Mouse (Mus musculus) MEL (cell line): ENCODE data around the gene Rfc5. TPM values are rescaled to one million over a fixed set of nuclear protein-coding genes. Genes with fewer than 3 reads are reported as not detected.

Source experiments
- DNase-seq: peaks from one replicate; pipeline ENCODE4 v3.0.0; 2011; ENCODE audit warnings: low read depth, low spot score
- H3K27ac ChIP-seq: 2 replicates; pipeline ENCODE4 v1.5.1; 2012; ENCODE audit warnings: low read depth, mild to moderate bottlenecking, control low read depth, low read length, moderate library complexity; ENCODE audit not compliant: control insufficient read depth
- H3K27me3 ChIP-seq, 2 experiments: fragments of 150-350 bp in 1 of 2; sonication (generic) in 1 of 2; 2 replicates each; pipeline ENCODE4 v1.6.1; 2012; ENCODE audit warnings: low read length in 2 of 2, mild to moderate bottlenecking in 2 of 2, improper control_type of control experiment in 1 of 2, moderate library complexity in 1 of 2; ENCODE audit not compliant: insufficient read depth in 2 of 2, control insufficient read depth in 1 of 2
- H3K36me3 ChIP-seq, 2 experiments: 2 replicates each; pipeline ENCODE4 v1.6.1; 2012 to 2014; ENCODE audit warnings: low read length in 2 of 2, improper control_type of control experiment in 1 of 2, inconsistent platforms in 1 of 2, mild to moderate bottlenecking in 1 of 2; ENCODE audit not compliant: insufficient read depth in 2 of 2, control insufficient read depth in 1 of 2
- H3K4me1 ChIP-seq, 2 experiments: fragments of 150-350 bp in 1 of 2; sonication (generic) in 1 of 2; 2 replicates each; pipeline ENCODE4 v1.6.1; 2012; ENCODE audit warnings: low read length in 2 of 2, improper control_type of control experiment in 1 of 2, mild to moderate bottlenecking in 1 of 2; ENCODE audit not compliant: insufficient read depth in 2 of 2, control insufficient read depth in 1 of 2
- H3K4me3 ChIP-seq, 2 experiments: fragments of 150-350 bp in 1 of 2; sonication (generic) in 1 of 2; 2 replicates each; pipeline ENCODE4 v1.5.1; 2012; ENCODE audit warnings: low read depth in 2 of 2, low read length in 2 of 2, mild to moderate bottlenecking in 2 of 2, moderate library complexity in 2 of 2, control low read depth in 1 of 2, improper control_type of control experiment in 1 of 2; ENCODE audit not compliant: control insufficient read depth in 1 of 2, insufficient read depth in 1 of 2
- H3K79me2 ChIP-seq: 2 replicates; pipeline ENCODE4 v1.6.1; 2012; ENCODE audit warnings: mild to moderate bottlenecking, low read length, moderate library complexity; ENCODE audit not compliant: control insufficient read depth, poor library complexity, insufficient read depth
- H3K9ac ChIP-seq: 2 replicates; pipeline ENCODE4 v1.6.1; 2012; ENCODE audit warnings: low read depth, mild to moderate bottlenecking, control low read depth, low read length, moderate library complexity; ENCODE audit not compliant: control insufficient read depth, poor library complexity, severe bottlenecking
- H3K9me3 ChIP-seq: fragments of 150-350 bp; sonication (generic); replicated peaks from 2 replicates; pipeline ENCODE4 v1.6.1; 2012; ENCODE audit warnings: mild to moderate bottlenecking, low read length, improper control_type of control experiment, moderate library complexity; ENCODE audit not compliant: insufficient read depth
- CHD1 ChIP-seq: IDR thresholded peaks from 2 replicates; pipeline ENCODE4 v1.6.1; 2012; ENCODE audit warnings: low read depth, mild to moderate bottlenecking, inconsistent platforms, low read length, improper control_type of control experiment
- CTCF ChIP-seq, 3 experiments: IDR thresholded peaks in 2 of 3; conservative IDR thresholded peaks in 1 of 3; 2 replicates each; pipeline ENCODE4 v1.5.1; 2011 to 2012; ENCODE audit warnings: low read length in 3 of 3, low read depth in 2 of 3, mild to moderate bottlenecking in 2 of 3, improper control_type of control experiment in 1 of 3, inconsistent platforms in 1 of 3, mixed read lengths in 1 of 3, moderate library complexity in 1 of 3; ENCODE audit not compliant: control insufficient read depth in 1 of 3, insufficient read depth in 1 of 3, poor library complexity in 1 of 3, severe bottlenecking in 1 of 3
- E2F4 ChIP-seq: IDR thresholded peaks from 2 replicates; pipeline ENCODE4 v1.6.1; 2011; ENCODE audit warnings: low read depth, low read length, improper control_type of control experiment, borderline replicate concordance
- ELF1 ChIP-seq: IDR thresholded peaks from 2 replicates; pipeline ENCODE4 v1.6.1; 2014; ENCODE audit warnings: low read depth, mild to moderate bottlenecking, inconsistent platforms, low read length, improper control_type of control experiment, moderate library complexity
- EP300 ChIP-seq, 2 experiments: IDR thresholded peaks; 2 replicates each; pipeline ENCODE4 v1.6.1; 2011; ENCODE audit warnings: improper control_type of control experiment in 2 of 2, low read length in 2 of 2, low read depth in 1 of 2, mild to moderate bottlenecking in 1 of 2
- ETS1 ChIP-seq: IDR thresholded peaks from 2 replicates; pipeline ENCODE4 v1.6.1; 2012; ENCODE audit warnings: low read depth, mild to moderate bottlenecking, inconsistent platforms, low read length, improper control_type of control experiment, moderate library complexity
- GABPA ChIP-seq: IDR thresholded peaks from 2 replicates; pipeline ENCODE4 v1.6.1; 2012; ENCODE audit warnings: low read depth, mild to moderate bottlenecking, inconsistent platforms, low read length, improper control_type of control experiment, moderate library complexity
- HCFC1 ChIP-seq: IDR thresholded peaks from 2 replicates; pipeline ENCODE4 v1.6.1; 2012; ENCODE audit warnings: low read depth, mild to moderate bottlenecking, inconsistent platforms, low read length, improper control_type of control experiment, moderate library complexity
- JUND ChIP-seq: IDR thresholded peaks from 2 replicates; pipeline ENCODE4 v1.6.1; 2011; ENCODE audit warnings: low read depth, mild to moderate bottlenecking, improper control_type of control experiment, low read length
- KAT2A ChIP-seq: conservative IDR thresholded peaks from 2 replicates; pipeline ENCODE4 v1.6.1; 2012; ENCODE audit warnings: low read depth, low read length, improper control_type of control experiment, inconsistent platforms
- MAZ ChIP-seq: IDR thresholded peaks from 2 replicates; pipeline ENCODE4 v1.6.1; 2012; ENCODE audit warnings: low read depth, mild to moderate bottlenecking, inconsistent platforms, low read length, improper control_type of control experiment
- MEF2A ChIP-seq: IDR thresholded peaks from 2 replicates; pipeline ENCODE4 v1.6.1; 2014; ENCODE audit warnings: low read depth, mild to moderate bottlenecking, inconsistent platforms, low read length, improper control_type of control experiment; ENCODE audit not compliant: poor library complexity, insufficient replicate concordance, severe bottlenecking; ENCODE audit errors: extremely low read depth
- MXI1 ChIP-seq: IDR thresholded peaks from 2 replicates; pipeline ENCODE4 v1.6.1; 2011; ENCODE audit warnings: mild to moderate bottlenecking, low read depth, low read length, improper control_type of control experiment
- MYB ChIP-seq: IDR thresholded peaks from 2 replicates; pipeline ENCODE4 v1.6.1; 2011; ENCODE audit warnings: mild to moderate bottlenecking, low read depth, low read length, improper control_type of control experiment
- MYC ChIP-seq: IDR thresholded peaks from 2 replicates; pipeline ENCODE4 v1.6.1; 2011; ENCODE audit warnings: low read depth, mild to moderate bottlenecking, low read length, improper control_type of control experiment, moderate library complexity
- NELFE ChIP-seq: IDR thresholded peaks from 2 replicates; pipeline ENCODE4 v1.6.1; 2011; ENCODE audit warnings: low read depth, low read length, improper control_type of control experiment
- NRF1 ChIP-seq: IDR thresholded peaks from 2 replicates; pipeline ENCODE4 v1.6.1; 2014; ENCODE audit warnings: low read depth, mild to moderate bottlenecking, inconsistent platforms, low read length, improper control_type of control experiment, moderate library complexity; ENCODE audit not compliant: poor library complexity, insufficient read depth, severe bottlenecking
- POLR2AphosphoS2 ChIP-seq: IDR thresholded peaks from 2 replicates; pipeline ENCODE4 v1.6.1; 2011; ENCODE audit warnings: low read length, improper control_type of control experiment
- POLR2AphosphoS5 ChIP-seq: IDR thresholded peaks from 2 replicates; pipeline ENCODE4 v1.6.1; 2012; ENCODE audit warnings: low read depth, borderline replicate concordance, mild to moderate bottlenecking, inconsistent platforms, low read length, moderate library complexity, mixed read lengths
- RCOR1 ChIP-seq: IDR thresholded peaks from 2 replicates; pipeline ENCODE4 v1.6.1; 2012; ENCODE audit warnings: low read depth, mild to moderate bottlenecking, inconsistent platforms, low read length, improper control_type of control experiment
- SIN3A ChIP-seq: IDR thresholded peaks from 2 replicates; pipeline ENCODE4 v1.6.1; 2012; ENCODE audit warnings: low read length, improper control_type of control experiment, inconsistent platforms
- TAL1 ChIP-seq: IDR thresholded peaks from 2 replicates; pipeline ENCODE4 v1.6.1; 2012; ENCODE audit warnings: mild to moderate bottlenecking, inconsistent platforms, low read length, moderate library complexity, mixed read lengths
- TBP ChIP-seq: IDR thresholded peaks from 2 replicates; pipeline ENCODE4 v1.8.0; 2011; ENCODE audit warnings: low read depth, low read length, improper control_type of control experiment
- TCF12 ChIP-seq: IDR thresholded peaks from 2 replicates; pipeline ENCODE4 v1.6.1; 2014; ENCODE audit warnings: low read depth, mild to moderate bottlenecking, inconsistent platforms, low read length, improper control_type of control experiment, moderate library complexity
- USF2 ChIP-seq, 2 experiments: IDR thresholded peaks; 2 replicates each; pipeline ENCODE4 v1.6.1; 2011 to 2012; ENCODE audit warnings: improper control_type of control experiment in 2 of 2, low read length in 2 of 2, borderline replicate concordance in 1 of 2, inconsistent platforms in 1 of 2, low read depth in 1 of 2, mild to moderate bottlenecking in 1 of 2; ENCODE audit not compliant: insufficient read depth in 1 of 2
- ZC3H11A ChIP-seq: IDR thresholded peaks from 2 replicates; pipeline ENCODE4 v1.6.1; 2012; ENCODE audit warnings: low read depth, mild to moderate bottlenecking, inconsistent platforms, low read length, improper control_type of control experiment
- ZKSCAN1 ChIP-seq: IDR thresholded peaks from 2 replicates; pipeline ENCODE4 v1.6.1; 2012; ENCODE audit warnings: low read depth, mild to moderate bottlenecking, inconsistent platforms, low read length, improper control_type of control experiment, moderate library complexity
- ZMIZ1 ChIP-seq: IDR thresholded peaks from 2 replicates; pipeline ENCODE4 v1.6.1; 2012; ENCODE audit warnings: low read depth, mild to moderate bottlenecking, inconsistent platforms, low read length, improper control_type of control experiment, moderate library complexity
- ZNF384 ChIP-seq: IDR thresholded peaks from 2 replicates; pipeline ENCODE4 v1.6.1; 2012; ENCODE audit warnings: low read depth, mild to moderate bottlenecking, inconsistent platforms, low read length, improper control_type of control experiment
- polyA plus RNA-seq, 2 experiments: library from polyadenylated mRNA; stranded (reverse) in 1 of 2; unstranded in 1 of 2; fragments of >175 nt in 1 of 2; fragments of >200 nt in 1 of 2; gene quantifications; 2 replicates each; pipeline versions ENCODE4 v1.2.1 to v1.2.4; 2012; ENCODE audit warnings: low replicate concordance in 2 of 2, low read depth in 1 of 2; ENCODE audit not compliant: insufficient read length in 2 of 2, insufficient read depth in 1 of 2, missing spikeins in 1 of 2
- total RNA-seq: library from RNA; depleted of rRNA; stranded (reverse); fragments of 300-350 nt; gene quantifications from 2 replicates; pipeline ENCODE4 v1.2.3, GENCODE M21; 2012

Rfc5 gene
- total and polyA plus RNA-seq, 3 experiments = 98.9 to 158 TPM; not detected in 1

GRCm38 (mm10) chr5:117340081-117340480, 48.8 kb downstream of the Rfc5 start:
- Histone ChIP-seq H3K9ac (no peak overlapping the region), H3K9me3 (no peaks in the 10 kb centered on the region), H3K4me1 (peaks cover 2 to 11% of the 10 kb centered on the region in 2 experiments), H3K36me3 (no peaks in the 10 kb centered on the region; a peak in 1 of 4 replicates), H3K4me3 (no peak overlapping the region), H3K27me3 (no peaks in the 10 kb centered on the region), H3K27ac (no peak overlapping the region), H3K79me2 (no peaks in the 10 kb centered on the region)
- DNase-seq = no peak
- TF ChIP-seq TCF12 (no peak), GABPA (no peak), CTCF (IDR thresholded peaks at IDR 0.05 in 2 of 3, conservative IDR thresholded peaks at IDR 0.05 in 1 of 3; ENCODE audit: control insufficient read depth in 1 of 3, insufficient read depth in 1 of 3, low read depth in 2 of 3, low read length in 3 of 3, poor library complexity in 1 of 3, severe bottlenecking in 1 of 3) (no peak), USF2 (IDR thresholded peaks at IDR 0.05; ENCODE audit: borderline replicate concordance in 1 of 2, insufficient read depth in 1 of 2, low read depth in 1 of 2, low read length in 2 of 2) (no peak), ZNF384 (no peak), TAL1 (no peak), ZMIZ1 (no peak), POLR2AphosphoS2 (no peak), E2F4 (no peak), MXI1 (no peak), HCFC1 (no peak), JUND (no peak), ZKSCAN1 (no peak), NRF1 (no peak), MYB (no peak), ETS1 (no peak), ELF1 (no peak), POLR2AphosphoS5 (no peak), NELFE (no peak)

GRCm38 (mm10) chr5:117338503-117338902, 50.3 kb downstream of the Rfc5 start:
- Histone ChIP-seq H3K9ac (peak overlapping the region; percentile 66), H3K79me2 (no peaks in the 10 kb centered on the region), H3K4me3 (peak overlapping the region; percentile 44 to 47), H3K27me3 (no peaks in the 10 kb centered on the region), H3K9me3 (no peaks in the 10 kb centered on the region), H3K36me3 (no peaks in the 10 kb centered on the region; a peak in 1 of 4 replicates), H3K27ac (peak overlapping the region; percentile 75), H3K4me1 (peaks cover 2 to 11% of the 10 kb centered on the region in 2 experiments)
- DNase-seq = peak; percentile 75
- peak; percentile 82 for TF ChIP-seq ETS1
- TF ChIP-seq CHD1 = no peak
- TF ChIP-seq E2F4 = no peak
- TF ChIP-seq ZMIZ1 = no peak
- no peak for TF ChIP-seq KAT2A
- no peak for TF ChIP-seq ZC3H11A
- no peak for TF ChIP-seq MYC
- no peak for TF ChIP-seq POLR2AphosphoS5
- no peak for TF ChIP-seq ZNF384
- peak; percentile 68 for TF ChIP-seq TCF12
- TF ChIP-seq MAZ = no peak
- peak; percentile 61; the same call in 1 of the 2 replicates for TF ChIP-seq SIN3A
- TF ChIP-seq ELF1 = no peak
- peak; percentile 48; the same call in 1 of the 2 replicates for TF ChIP-seq TBP
- 0 out of 2 replicates have a peak, but pooled peaks have one; percentile 32 for TF ChIP-seq HCFC1
- TF ChIP-seq EP300 (IDR thresholded peaks at IDR 0.05; ENCODE audit: low read depth in 1 of 2, low read length in 2 of 2) = peak; percentile 74 to 81; a peak in 3 of 4 replicates
- TF ChIP-seq JUND = no peak
- no peak for TF ChIP-seq MEF2A
- no peak for TF ChIP-seq NELFE
- TF ChIP-seq CTCF (IDR thresholded peaks at IDR 0.05 in 2 of 3, conservative IDR thresholded peaks at IDR 0.05 in 1 of 3; ENCODE audit: control insufficient read depth in 1 of 3, insufficient read depth in 1 of 3, low read depth in 2 of 3, low read length in 3 of 3, poor library complexity in 1 of 3, severe bottlenecking in 1 of 3) = no peak
- peak; percentile 67 for TF ChIP-seq RCOR1
- no peak for TF ChIP-seq GABPA
